Mouse (Mus musculus) brain, embryonic 14.5 days (tissue): ENCODE data around the gene Ppp1r32.

Experiments used
- CTCF ChIP-seq: fragments of 200-500 bp; IDR thresholded peaks from 2 replicates; pipeline ENCODE4 v1.5.1; 2012; ENCODE audit warnings: inconsistent platforms, mild to moderate bottlenecking, moderate library complexity, borderline replicate concordance; ENCODE audit not compliant: insufficient read depth, insufficient read length; ENCODE audit errors: extremely low read depth
- POLR2A ChIP-seq: fragments of 200-500 bp; IDR thresholded peaks from 2 replicates; pipeline ENCODE4 v1.6.1; 2012; ENCODE audit warnings: mild to moderate bottlenecking, inconsistent platforms, borderline replicate concordance; ENCODE audit not compliant: poor library complexity, insufficient read depth, insufficient read length, severe bottlenecking; ENCODE audit errors: extremely low read depth

GRCm38 (mm10) chr19:10469171-10469658, 13.5 kb downstream of the Ppp1r32 start:
- TF ChIP-seq CTCF, result no peak
- no peak for TF ChIP-seq POLR2A
